Comparison of ENCODE assay signal across 8 mouse cellular contexts in genomic region chr1:159686476-159687231, GRCm38 (mm10).
DNase-seq lines count a peak whose midpoint lies in the region; ATAC-seq lines count a peak whose summit lies in the region.

No protein-coding gene starts in this region.

- H3K36me3 ChIP-seq in heart, embryonic 16.5 days (ENCODE audit: control insufficient read depth, insufficient read depth): no peaks in the 10 kb centered on the region
- H3K36me3 ChIP-seq in stomach, embryonic 16.5 days (ENCODE audit: control insufficient read depth, insufficient read depth, low read length): no peaks in the 10 kb centered on the region

- peak overlapping the region; percentile 38 for H3K4me2 ChIP-seq in heart, embryonic 16.5 days (ENCODE audit: low read depth, low read length)
- H3K4me2 ChIP-seq in stomach, embryonic 16.5 days (ENCODE audit: low read depth, low read length): no peak overlapping the region

- peak; percentile 3 for DNase-seq in 416B (ENCODE audit: low read depth)
- DNase-seq in adrenal gland, adult (ENCODE audit: inconsistent age in 2 of 2, low spot score in 1 of 2): peak; percentile 89 to 96
- DNase-seq in layer of hippocampus, adult 8-10 months (ENCODE audit: low spot score in 2 of 2): peak; percentile 58 to 61
- no peak for DNase-seq in thymus, postnatal 0 days (ENCODE audit: low spot score)

- H3K9me3 ChIP-seq in heart, embryonic 16.5 days (replicated peaks; ENCODE audit: control insufficient read depth, low read length): no peaks in the 10 kb centered on the region
- H3K9me3 ChIP-seq in stomach, embryonic 16.5 days (replicated peaks; ENCODE audit: control insufficient read depth, low read length): no peaks in the 10 kb centered on the region

- no peak overlapping the region for H3K27ac ChIP-seq in heart, embryonic 16.5 days (ENCODE audit: low read length)
- no peak overlapping the region for H3K27ac ChIP-seq in stomach, embryonic 16.5 days (ENCODE audit: low read length)

- H3K4me3 ChIP-seq in heart, embryonic 16.5 days (ENCODE audit: low read length): no peak overlapping the region
- H3K4me3 ChIP-seq in stomach, embryonic 16.5 days (replicated peaks; ENCODE audit: low read length): no peak overlapping the region

- WGBS in heart, embryonic 16.5 days: 18% methylated on average over 9 of the region's 9 CpGs
- 28% methylated on average over 9 of the region's 9 CpGs for WGBS in stomach, embryonic 16.5 days

- no peaks in the 10 kb centered on the region; the same call in 1 of the 2 replicates for H3K27me3 ChIP-seq in heart, embryonic 16.5 days (ENCODE audit: control insufficient read depth, insufficient read depth, low read length)
- H3K27me3 ChIP-seq in stomach, embryonic 16.5 days (ENCODE audit: control insufficient read depth, insufficient read depth, low read length): no peaks in the 10 kb centered on the region

- peak; percentile 71 for ATAC-seq in erythroid progenitor cell, adult 5-6 weeks (replicated peaks; ENCODE audit: low FRiP score, poor library complexity, severe bottlenecking)
- ATAC-seq in heart, embryonic 16.5 days (replicated peaks; ENCODE audit: extremely low read depth, insufficient read depth, low FRiP score): peak; percentile 91
- peak; percentile 89 for ATAC-seq in megakaryocyte progenitor cell, adult 5-6 weeks (replicated peaks; ENCODE audit: poor library complexity)
- ATAC-seq in stomach, embryonic 16.5 days (ENCODE audit: insufficient read depth, low FRiP score): peak; percentile 91

- H3K4me1 ChIP-seq in heart, embryonic 16.5 days (ENCODE audit: control insufficient read depth, insufficient read depth, low read length): peaks cover 12% of the 10 kb centered on the region
- H3K4me1 ChIP-seq in stomach, embryonic 16.5 days (ENCODE audit: control insufficient read depth, insufficient read depth, low read length): 0 out of 2 replicates have a peak, but pooled peaks cover 3% of the 10 kb centered on the region

- no peak overlapping the region for H3K9ac ChIP-seq in heart, embryonic 16.5 days (ENCODE audit: low read length)
- H3K9ac ChIP-seq in stomach, embryonic 16.5 days (ENCODE audit: low read length): no peak overlapping the region
